Mouse (Mus musculus) kidney, postnatal 0 days (tissue): ENCODE measurements around the gene Prep. TPM values are rescaled to one million over a fixed set of nuclear protein-coding genes. Genes with fewer than 3 reads are reported as not detected.

Experiments used
- ATAC-seq: fragments of 200-750 bp; cut with Nextera tagmentation; replicated peaks from 2 replicates; pipeline ENCODE4 v1.8.0; 2017; ENCODE audit warnings: low read depth, moderate number of reproducible peaks, moderate TSS enrichment, moderate library complexity; ENCODE audit not compliant: low FRiP score
- DNase-seq: peaks from one replicate; pipeline ENCODE4 v3.0.0-alpha.2; 2016; ENCODE audit warnings: low spot score
- H3K27ac ChIP-seq: fragments of 300-500 bp; sonication (generic); 2 replicates; pipeline ENCODE4 v1.5.1; 2014; ENCODE audit warnings: mild to moderate bottlenecking
- H3K27me3 ChIP-seq: fragments of 300-500 bp; sonication (generic); 2 replicates; pipeline ENCODE4 v1.6.1; 2014; ENCODE audit warnings: low read length, mixed read lengths; ENCODE audit not compliant: insufficient read depth
- H3K36me3 ChIP-seq: fragments of 300-500 bp; sonication (generic); 2 replicates; pipeline ENCODE4 v1.6.1; 2014; ENCODE audit warnings: low read length, mixed read lengths; ENCODE audit not compliant: insufficient read depth
- H3K4me1 ChIP-seq: fragments of 300-500 bp; sonication (generic); replicated peaks from 2 replicates; pipeline ENCODE4 v1.6.1; 2014; ENCODE audit warnings: antibody characterized with exemption, low read length, mixed read lengths; ENCODE audit not compliant: insufficient read depth
- H3K4me2 ChIP-seq: fragments of 300-500 bp; sonication (generic); 2 replicates; pipeline ENCODE4 v1.6.1; 2014; ENCODE audit warnings: mild to moderate bottlenecking, low read length, moderate library complexity, mixed read lengths
- H3K4me3 ChIP-seq: fragments of 300-500 bp; sonication (generic); replicated peaks from 2 replicates; pipeline ENCODE4 v1.5.1; 2014; ENCODE audit warnings: low read depth, low read length
- H3K9ac ChIP-seq: fragments of 300-500 bp; sonication (generic); 2 replicates; pipeline ENCODE4 v1.6.1; 2014; ENCODE audit warnings: low read depth, low read length
- H3K9me3 ChIP-seq: fragments of 300-500 bp; sonication (generic); replicated peaks from 2 replicates; pipeline ENCODE4 v1.6.1; 2016; ENCODE audit warnings: low read length, inconsistent platforms, mixed read lengths
- CTCF ChIP-seq: IDR thresholded peaks from 2 replicates; pipeline ENCODE4 v1.5.1; 2016; ENCODE audit warnings: antibody characterized with exemption, low read depth, mild to moderate bottlenecking, moderate library complexity
- WGBS: fragments of 180-500 bp; shearing (Covaris S2); extraction: QIAGEN DNeasy Blood & Tissue Kit; methylation state at CpG from one replicate; pipeline ENCODE4 v1.1.7; 2014; 5-methylcytosine and 5-hydroxymethylcytosine counted together
- polyA plus RNA-seq: library from polyadenylated mRNA; unstranded; fragments of >200 nt; fragmentation: Nextera tagmentation; extraction: Ambion mirVana; gene quantifications from 2 replicates; pipeline ENCODE4 v1.2.1, GENCODE M21; 2015

Prep gene
- polyA plus RNA-seq, 1 experiment from 2014 or later, result 12.8 TPM

GRCm38 (mm10) chr10:45072339-45072738 is 5.3 kb downstream of the Prep start:
- no peaks in the 10 kb centered on the region for H3K9me3 ChIP-seq
- H3K27me3 ChIP-seq, result no peaks in the 10 kb centered on the region
- TF ChIP-seq CTCF, result no peak
- ATAC-seq (no peak), DNase-seq (no peak)
- H3K4me2 ChIP-seq, result no peak overlapping the region
- no peak overlapping the region for H3K4me3 ChIP-seq
- no peaks in the 10 kb centered on the region; the same call in 1 of the 2 replicates for H3K4me1 ChIP-seq
- no peak overlapping the region for H3K27ac ChIP-seq
- WGBS, result 93% methylated on average over 4 of the region's 4 CpGs
- no peak overlapping the region for H3K9ac ChIP-seq
- no peaks in the 10 kb centered on the region for H3K36me3 ChIP-seq

GRCm38 (mm10) chr10:45074543-45074942 is 7.5 kb downstream of the Prep start:
- 81% methylated on average over 6 of the region's 6 CpGs for WGBS

GRCm38 (mm10) chr10:45075491-45076051 is 8.6 kb downstream of the Prep start:
- WGBS, result 76% methylated on average over 5 of the region's 5 CpGs
- Histone ChIP-seq H3K9ac (no peak overlapping the region), H3K27me3 (no peaks in the 10 kb centered on the region), H3K36me3 (no peaks in the 10 kb centered on the region), H3K4me3 (no peak overlapping the region), H3K4me1 (no peaks in the 10 kb centered on the region), H3K27ac (no peak overlapping the region), H3K9me3 (no peaks in the 10 kb centered on the region), H3K4me2 (no peak overlapping the region)
- DNase-seq (no peak), ATAC-seq (no peak)
- TF ChIP-seq CTCF, result no peak

More at GRCm38 (mm10) chr10:45074543-45074942, 7.5 kb downstream of the Prep start:
- no peaks in the 10 kb centered on the region for H3K27me3 ChIP-seq
- DNase-seq (no peak), ATAC-seq (no peak)
- H3K9me3 ChIP-seq, result no peaks in the 10 kb centered on the region
- H3K9ac ChIP-seq, result no peak overlapping the region
- no peak for TF ChIP-seq CTCF
- no peak overlapping the region for H3K4me2 ChIP-seq
- H3K4me3 ChIP-seq, result no peak overlapping the region
- H3K36me3 ChIP-seq, result no peaks in the 10 kb centered on the region
- no peaks in the 10 kb centered on the region for H3K4me1 ChIP-seq
- H3K27ac ChIP-seq, result no peak overlapping the region

GRCm38 (mm10) chr10:45076585-45076984 is 9.6 kb downstream of the Prep start:
- no peak for TF ChIP-seq CTCF
- Histone ChIP-seq H3K4me1 (no peaks in the 10 kb centered on the region), H3K9me3 (no peaks in the 10 kb centered on the region), H3K27me3 (no peaks in the 10 kb centered on the region), H3K9ac (no peak overlapping the region), H3K4me3 (no peak overlapping the region), H3K4me2 (no peak overlapping the region), H3K27ac (no peak overlapping the region), H3K36me3 (no peaks in the 10 kb centered on the region)
- ATAC-seq, result no peak
- no peak for DNase-seq
- WGBS, result 60% methylated on average over 10 of the region's 10 CpGs

- TF ChIP-seq CTCF, result no peak
- ATAC-seq, result no peak
- Histone ChIP-seq H3K4me2 (no peak overlapping the region), H3K36me3 (no peaks in the 10 kb centered on the region), H3K27me3 (no peaks in the 10 kb centered on the region), H3K9ac (no peak overlapping the region), H3K4me1 (no peaks in the 10 kb centered on the region), H3K27ac (no peak overlapping the region), H3K9me3 (no peaks in the 10 kb centered on the region), H3K4me3 (no peak overlapping the region)
- WGBS, result 69% methylated on average over 5 of the region's 5 CpGs
- no peak for DNase-seq
Measured at GRCm38 (mm10) chr10:45077353-45077752, 10.3 kb downstream of the Prep start.

GRCm38 (mm10) chr10:45079756-45080155 is 12.8 kb downstream of the Prep start:
- DNase-seq (no peak), ATAC-seq (no peak)
- no peak overlapping the region for H3K4me3 ChIP-seq
- no peak for TF ChIP-seq CTCF
- no peak overlapping the region for H3K4me2 ChIP-seq
- H3K9ac ChIP-seq, result no peak overlapping the region
- no peaks in the 10 kb centered on the region for H3K27me3 ChIP-seq
- peaks cover 7% of the 10 kb centered on the region for H3K4me1 ChIP-seq
- H3K27ac ChIP-seq, result no peak overlapping the region
- H3K36me3 ChIP-seq, result no peaks in the 10 kb centered on the region
- WGBS, result 61% methylated on average over 5 of the region's 5 CpGs
- H3K9me3 ChIP-seq, result no peaks in the 10 kb centered on the region

- Histone ChIP-seq H3K9me3 (no peaks in the 10 kb centered on the region), H3K4me2 (no peak overlapping the region), H3K9ac (no peak overlapping the region), H3K27ac (no peak overlapping the region), H3K4me3 (no peak overlapping the region), H3K4me1 (peaks cover 7% of the 10 kb centered on the region), H3K36me3 (no peaks in the 10 kb centered on the region), H3K27me3 (no peaks in the 10 kb centered on the region)
- WGBS, result 79% methylated on average over 6 of the region's 6 CpGs
- no peak for DNase-seq
- no peak for ATAC-seq
- no peak for TF ChIP-seq CTCF
Measured at GRCm38 (mm10) chr10:45080490-45080889, 13.5 kb downstream of the Prep start.
